Mouse (Mus musculus): ENCODE measurements around the gene Peak1. TPM values are rescaled to one million over a fixed set of nuclear protein-coding genes. Genes with fewer than 3 reads are reported as not detected.
"Not testable (repeated sequence)": the region's sequence is repeated elsewhere in the genome, so short reads cannot be mapped to it uniquely, and the experiment has no call there.

The Peak1 gene
- polyA plus RNA-seq, 1 experiment from 2014 or later = 2.2 TPM

DNA sequence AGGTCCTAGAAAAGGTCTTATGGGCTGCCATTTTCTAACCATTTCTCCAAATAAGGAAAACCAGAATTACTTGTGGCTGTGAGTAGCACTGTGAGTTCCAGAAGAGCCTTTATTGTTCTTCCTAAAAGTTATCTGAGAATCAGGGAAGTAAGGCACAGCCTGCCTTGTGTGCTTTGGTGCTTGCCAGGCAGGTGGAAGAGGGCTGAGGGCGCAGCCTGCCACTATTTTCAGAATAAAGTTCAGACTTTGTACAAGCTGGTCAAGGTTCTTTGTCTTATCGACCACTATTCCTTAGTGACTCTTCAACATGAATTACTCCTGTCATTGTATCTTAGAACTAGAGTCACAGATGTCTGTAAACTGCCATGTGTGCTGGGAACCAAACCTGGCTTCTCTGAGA lies 184.6 kb downstream of the Peak1 start:
- Histone ChIP-seq H3K4me2 (ENCODE audit: low read length) (no peak overlapping the region), H3K4me3 (ENCODE audit: low read depth, low read length) (no peak overlapping the region), H3K27me3 (ENCODE audit: control insufficient read depth, insufficient read depth, low read depth, low read length) (no peaks in the 10 kb centered on the region), H3K9me3 (replicated peaks; ENCODE audit: control insufficient read depth, low read length, poor library complexity, severe bottlenecking) (no peaks in the 10 kb centered on the region), H3K36me3 (ENCODE audit: control insufficient read depth, insufficient read depth, low read length) (no peaks in the 10 kb centered on the region), H3K9ac (ENCODE audit: low read depth, low read length) (no peak overlapping the region), H3K4me1 (ENCODE audit: control insufficient read depth, insufficient read depth, low read length) (no peaks in the 10 kb centered on the region), H3K27ac (ENCODE audit: low read length) (no peak overlapping the region)
- ATAC-seq = no peak
- 86% methylated on average over 2 of the region's 2 CpGs for WGBS

- Histone ChIP-seq H3K4me2 (ENCODE audit: low read length) (no peak overlapping the region), H3K9ac (ENCODE audit: low read depth, low read length) (no peak overlapping the region), H3K4me1 (ENCODE audit: control insufficient read depth, insufficient read depth, low read length) (no peaks in the 10 kb centered on the region), H3K9me3 (replicated peaks; ENCODE audit: control insufficient read depth, low read length, poor library complexity, severe bottlenecking) (no peaks in the 10 kb centered on the region), H3K4me3 (ENCODE audit: low read depth, low read length) (no peak overlapping the region), H3K27me3 (ENCODE audit: control insufficient read depth, insufficient read depth, low read depth, low read length) (no peaks in the 10 kb centered on the region), H3K36me3 (ENCODE audit: control insufficient read depth, insufficient read depth, low read length) (no peaks in the 10 kb centered on the region), H3K27ac (ENCODE audit: low read length) (no peak overlapping the region)
- ATAC-seq = no peak
These were observed 187.0 kb downstream of the Peak1 start for GRCm38 (mm10) chr9:56230906-56231305.

- H3K4me1 ChIP-seq (ENCODE audit: control insufficient read depth, insufficient read depth, low read length) = no peaks in the 10 kb centered on the region
- H3K27me3 ChIP-seq (ENCODE audit: control insufficient read depth, insufficient read depth, low read depth, low read length) = no peaks in the 10 kb centered on the region
- H3K4me2 ChIP-seq (ENCODE audit: low read length) = no peak overlapping the region
- WGBS = 89% methylated on average over 7 of the region's 7 CpGs
- H3K9ac ChIP-seq (ENCODE audit: low read depth, low read length) = no peak overlapping the region
- no peaks in the 10 kb centered on the region for H3K9me3 ChIP-seq (replicated peaks; ENCODE audit: control insufficient read depth, low read length, poor library complexity, severe bottlenecking)
- no peaks in the 10 kb centered on the region for H3K36me3 ChIP-seq (ENCODE audit: control insufficient read depth, insufficient read depth, low read length)
- no peak for ATAC-seq
- H3K27ac ChIP-seq (ENCODE audit: low read length) = no peak overlapping the region
- H3K4me3 ChIP-seq (ENCODE audit: low read depth, low read length) = no peak overlapping the region
These were observed 190.2 kb downstream of the Peak1 start for GRCm38 (mm10) chr9:56227626-56228025.

GRCm38 (mm10) chr9:56223429-56224051 lies 194.3 kb downstream of the Peak1 start:
- Histone ChIP-seq H3K4me3 (ENCODE audit: low read depth, low read length) (peak overlapping the region; percentile 29), H3K4me2 (ENCODE audit: low read length) (peak overlapping the region; percentile 44)
- not testable (repeated sequence) for H3K4me1 ChIP-seq (ENCODE audit: control insufficient read depth, insufficient read depth, low read length); H3K36me3 ChIP-seq (ENCODE audit: control insufficient read depth, insufficient read depth, low read length); H3K27ac ChIP-seq (ENCODE audit: low read length); H3K9me3 ChIP-seq (replicated peaks; ENCODE audit: control insufficient read depth, low read length, poor library complexity, severe bottlenecking); H3K9ac ChIP-seq (ENCODE audit: low read depth, low read length); H3K27me3 ChIP-seq (ENCODE audit: control insufficient read depth, insufficient read depth, low read depth, low read length)
- 17% methylated on average over 30 of the region's 45 CpGs for WGBS
- peak; percentile 100 for ATAC-seq

DNA sequence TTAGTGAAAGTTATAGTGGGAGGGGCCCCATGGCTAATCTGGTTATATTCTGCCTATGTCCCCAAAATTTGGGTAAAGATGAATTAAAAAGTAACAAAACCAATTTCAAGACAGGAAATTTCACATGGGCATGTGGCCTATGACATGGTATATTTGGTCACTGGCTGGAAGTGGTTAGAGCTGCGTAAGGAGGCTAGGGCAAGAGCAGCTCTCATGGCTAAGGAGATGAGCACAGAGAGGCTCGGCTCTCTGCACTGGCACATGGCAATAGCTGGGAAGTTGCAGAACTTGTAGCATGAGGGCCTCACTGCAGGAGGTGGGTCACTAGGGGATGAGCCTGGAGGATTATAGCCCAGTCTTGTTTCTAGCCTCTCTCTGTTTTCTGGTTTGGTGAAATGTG lies 199.0 kb downstream of the Peak1 start:
- 70% methylated on average over 2 of the region's 2 CpGs for WGBS
- no peak for ATAC-seq

GRCm38 (mm10) chr9:56218043-56218442 lies 199.8 kb downstream of the Peak1 start:
- H3K9ac ChIP-seq (ENCODE audit: low read depth, low read length) = no peak overlapping the region
- H3K4me3 ChIP-seq (ENCODE audit: low read depth, low read length) = no peak overlapping the region
- no peak overlapping the region for H3K27ac ChIP-seq (ENCODE audit: low read length)
- H3K4me1 ChIP-seq (ENCODE audit: control insufficient read depth, insufficient read depth, low read length) = peaks cover 11% of the 10 kb centered on the region
- H3K4me2 ChIP-seq (ENCODE audit: low read length) = no peak overlapping the region
- H3K27me3 ChIP-seq (ENCODE audit: control insufficient read depth, insufficient read depth, low read depth, low read length) = no peaks in the 10 kb centered on the region
- H3K36me3 ChIP-seq (ENCODE audit: control insufficient read depth, insufficient read depth, low read length) = no peaks in the 10 kb centered on the region
- WGBS = 94% methylated on average over 2 of the region's 2 CpGs
- H3K9me3 ChIP-seq (replicated peaks; ENCODE audit: control insufficient read depth, low read length, poor library complexity, severe bottlenecking) = no peaks in the 10 kb centered on the region
- no peak for ATAC-seq

More for the DNA sequence above, 199.0 kb downstream of the Peak1 start:
- Histone ChIP-seq H3K4me1 (ENCODE audit: control insufficient read depth, insufficient read depth, low read length) (peaks cover 6% of the 10 kb centered on the region), H3K27me3 (ENCODE audit: control insufficient read depth, insufficient read depth, low read depth, low read length) (no peaks in the 10 kb centered on the region), H3K36me3 (ENCODE audit: control insufficient read depth, insufficient read depth, low read length) (no peaks in the 10 kb centered on the region), H3K9ac (ENCODE audit: low read depth, low read length) (no peak overlapping the region), H3K9me3 (replicated peaks; ENCODE audit: control insufficient read depth, low read length, poor library complexity, severe bottlenecking) (no peaks in the 10 kb centered on the region), H3K27ac (ENCODE audit: low read length) (no peak overlapping the region), H3K4me2 (ENCODE audit: low read length) (no peak overlapping the region), H3K4me3 (ENCODE audit: low read depth, low read length) (no peak overlapping the region)

DNA sequence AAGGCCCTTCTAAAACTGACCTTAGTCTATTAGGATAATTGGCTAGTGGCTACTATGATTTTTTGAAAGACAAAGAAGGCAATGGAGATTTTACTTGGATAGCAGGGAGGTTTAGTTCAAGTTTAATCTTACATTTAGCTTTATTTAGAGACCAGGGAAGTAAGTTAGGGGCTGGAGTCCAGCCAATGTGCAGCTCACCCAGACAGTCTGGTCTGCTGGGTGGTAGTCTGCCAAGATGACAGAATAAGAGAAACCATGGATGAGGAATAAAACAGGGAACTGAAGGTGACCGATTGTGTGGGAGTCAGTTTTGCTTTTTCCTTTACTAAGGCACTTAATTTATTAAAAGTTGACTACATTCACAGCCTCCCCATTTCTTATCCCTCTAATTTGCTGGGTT lies 200.5 kb downstream of the Peak1 start:
- ATAC-seq = no peak
- Histone ChIP-seq H3K9me3 (replicated peaks; ENCODE audit: control insufficient read depth, low read length, poor library complexity, severe bottlenecking) (no peaks in the 10 kb centered on the region), H3K9ac (ENCODE audit: low read depth, low read length) (no peak overlapping the region), H3K36me3 (ENCODE audit: control insufficient read depth, insufficient read depth, low read length) (no peaks in the 10 kb centered on the region), H3K27me3 (ENCODE audit: control insufficient read depth, insufficient read depth, low read depth, low read length) (no peaks in the 10 kb centered on the region), H3K4me3 (ENCODE audit: low read depth, low read length) (no peak overlapping the region), H3K4me2 (ENCODE audit: low read length) (no peak overlapping the region), H3K27ac (ENCODE audit: low read length) (no peak overlapping the region), H3K4me1 (ENCODE audit: control insufficient read depth, insufficient read depth, low read length) (peaks cover 11% of the 10 kb centered on the region)
- 92% methylated on average over 1 of the region's 1 CpGs for WGBS

DNA sequence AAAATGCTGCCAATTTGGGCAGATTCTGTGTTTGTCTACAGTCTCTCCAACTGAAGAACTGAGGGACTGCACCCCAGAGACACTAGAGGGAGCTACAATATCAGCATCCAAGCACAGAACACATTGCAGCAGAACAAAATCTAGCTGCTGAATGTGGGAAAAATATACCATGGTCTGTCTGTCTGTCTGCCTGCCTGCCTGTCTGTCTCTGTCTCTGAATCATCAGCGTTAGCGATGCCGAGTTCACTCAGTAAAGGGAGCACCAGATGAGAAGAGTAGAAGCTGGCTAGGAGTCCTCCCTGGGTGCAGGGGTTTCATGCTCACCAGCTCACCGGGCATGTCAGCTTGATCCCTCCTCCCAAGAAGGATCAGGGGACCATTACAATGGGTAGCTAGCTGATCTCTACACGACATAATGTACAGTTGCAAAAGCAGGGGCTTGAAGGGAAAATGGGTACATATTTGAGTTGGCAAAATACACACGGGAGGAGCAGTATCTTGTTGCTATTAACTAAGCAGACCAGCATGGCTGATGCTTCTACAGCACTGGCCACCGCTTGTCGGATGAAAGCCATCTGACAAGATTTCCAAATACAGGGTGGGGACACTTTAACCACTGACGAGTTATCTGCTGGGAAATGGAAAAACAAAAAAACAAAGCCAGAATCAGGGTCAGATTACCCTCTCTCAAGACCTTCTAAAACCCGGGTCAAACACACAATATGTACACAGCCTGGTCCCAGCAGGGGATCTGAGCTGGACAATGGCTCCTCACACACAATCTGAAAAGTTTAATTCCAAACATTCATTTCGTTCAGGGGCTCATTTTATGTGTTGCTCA lies 204.2 kb downstream of the Peak1 start:
- Histone ChIP-seq H3K9ac (ENCODE audit: low read depth, low read length) (peak overlapping the region; percentile 61), H3K4me2 (ENCODE audit: low read length) (peak overlapping the region; percentile 55), H3K36me3 (ENCODE audit: control insufficient read depth, insufficient read depth, low read length) (no peaks in the 10 kb centered on the region), H3K27ac (ENCODE audit: low read length) (0 out of 2 replicates have a peak overlapping the region, but pooled peaks have one; percentile 6), H3K4me1 (ENCODE audit: control insufficient read depth, insufficient read depth, low read length) (peaks cover 11% of the 10 kb centered on the region), H3K4me3 (ENCODE audit: low read depth, low read length) (peak overlapping the region; percentile 33), H3K9me3 (replicated peaks; ENCODE audit: control insufficient read depth, low read length, poor library complexity, severe bottlenecking) (no peaks in the 10 kb centered on the region), H3K27me3 (ENCODE audit: control insufficient read depth, insufficient read depth, low read depth, low read length) (no peaks in the 10 kb centered on the region)
- ATAC-seq = peak; percentile 68
- 3% methylated on average over 11 of the region's 11 CpGs for WGBS

GRCm38 (mm10) chr9:56208817-56209216 lies 209.1 kb downstream of the Peak1 start:
- no peak overlapping the region for H3K27ac ChIP-seq (ENCODE audit: low read length)
- no peaks in the 10 kb centered on the region for H3K9me3 ChIP-seq (replicated peaks; ENCODE audit: control insufficient read depth, low read length, poor library complexity, severe bottlenecking)
- H3K4me3 ChIP-seq (ENCODE audit: low read depth, low read length) = no peak overlapping the region
- H3K36me3 ChIP-seq (ENCODE audit: control insufficient read depth, insufficient read depth, low read length) = no peaks in the 10 kb centered on the region
- 82% methylated on average over 8 of the region's 8 CpGs for WGBS
- H3K27me3 ChIP-seq (ENCODE audit: control insufficient read depth, insufficient read depth, low read depth, low read length) = no peaks in the 10 kb centered on the region
- no peak overlapping the region for H3K4me2 ChIP-seq (ENCODE audit: low read length)
- H3K4me1 ChIP-seq (ENCODE audit: control insufficient read depth, insufficient read depth, low read length) = peaks cover 5% of the 10 kb centered on the region
- no peak overlapping the region for H3K9ac ChIP-seq (ENCODE audit: low read depth, low read length)
- ATAC-seq = no peak
